Mouse (Mus musculus): ENCODE measurements at regions not wholly inside any gene's neighbourhood (a gene's known extent, or its start where the extent isn't known, plus 50 kb on each side); places are given as distances from the start of the nearest gene placed in this dataset.

- no peak overlapping the region for H3K9ac ChIP-seq (ENCODE audit: low read length)
- no peaks in the 10 kb centered on the region for H3K27me3 ChIP-seq (ENCODE audit: control insufficient read depth, insufficient read depth, low read length)
- ATAC-seq (ENCODE audit: low FRiP score, low TSS enrichment): no peak
- H3K9me3 ChIP-seq (ENCODE audit: control insufficient read depth, low read length): no peaks in the 10 kb centered on the region
- DNase-seq (ENCODE audit: low spot score): no peak
- H3K4me3 ChIP-seq (ENCODE audit: low read depth, low read length): no peak overlapping the region
- no peak overlapping the region for H3K27ac ChIP-seq (replicated peaks)
- no peak overlapping the region for H3K4me2 ChIP-seq (replicated peaks; ENCODE audit: low read depth)
- TF ChIP-seq EP300 (optimal IDR thresholded peaks at IDR 0.05) (no peak), CTCF (IDR thresholded peaks at IDR 0.05; ENCODE audit: low read depth) (no peak)
- no peaks in the 10 kb centered on the region for H3K36me3 ChIP-seq (ENCODE audit: control insufficient read depth, insufficient read depth, low read length)
- 24% methylated on average over 6 of the region's 6 CpGs for WGBS
- H3K4me1 ChIP-seq (replicated peaks; ENCODE audit: control insufficient read depth, insufficient read depth): no peaks in the 10 kb centered on the region
Measured at GRCm38 (mm10) chr12:68584786-68585523, 574.0 kb downstream of the Rps29 start.

GRCm38 (mm10) chr12:68579909-68580308 lies 579.1 kb downstream of the Rps29 start:
- Histone ChIP-seq H3K9me3 (ENCODE audit: control insufficient read depth, low read length) (no peaks in the 10 kb centered on the region), H3K36me3 (ENCODE audit: control insufficient read depth, insufficient read depth, low read length) (no peaks in the 10 kb centered on the region), H3K9ac (ENCODE audit: low read length) (no peak overlapping the region), H3K27me3 (ENCODE audit: control insufficient read depth, insufficient read depth, low read length) (no peaks in the 10 kb centered on the region), H3K4me3 (ENCODE audit: low read depth, low read length) (no peak overlapping the region), H3K4me1 (replicated peaks; ENCODE audit: control insufficient read depth, insufficient read depth) (no peaks in the 10 kb centered on the region), H3K27ac (replicated peaks) (no peak overlapping the region), H3K4me2 (replicated peaks; ENCODE audit: low read depth) (no peak overlapping the region)
- no peak for ATAC-seq (ENCODE audit: low FRiP score, low TSS enrichment)
- TF ChIP-seq EP300 (optimal IDR thresholded peaks at IDR 0.05) (no peak), CTCF (IDR thresholded peaks at IDR 0.05; ENCODE audit: low read depth) (no peak)
- WGBS: 56% methylated on average over 5 of the region's 5 CpGs
- no peak for DNase-seq (ENCODE audit: low spot score)

DNA sequence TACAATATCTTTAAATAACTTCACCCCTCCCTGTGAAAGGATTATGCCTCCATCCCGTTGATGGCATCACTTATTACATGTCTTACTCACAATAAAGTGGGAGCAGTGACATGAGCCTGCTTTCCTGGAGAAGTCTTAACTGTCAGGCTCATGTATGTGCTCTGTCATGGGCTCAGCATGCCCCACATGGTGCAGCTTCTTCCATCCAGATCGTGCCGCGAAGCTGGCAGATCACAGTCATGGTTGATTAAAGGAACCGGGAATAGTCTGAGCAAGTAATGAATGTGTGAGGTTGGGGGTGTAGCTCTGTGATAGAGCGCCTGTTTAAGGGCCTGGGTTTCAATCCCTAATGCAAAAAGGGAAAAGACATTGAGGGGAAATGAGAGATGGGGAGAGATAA lies 581.5 kb downstream of the Rps29 start:
- Histone ChIP-seq H3K4me2 (replicated peaks; ENCODE audit: low read depth) (no peak overlapping the region), H3K27ac (replicated peaks) (no peak overlapping the region), H3K4me3 (ENCODE audit: low read depth, low read length) (no peak overlapping the region), H3K27me3 (ENCODE audit: control insufficient read depth, insufficient read depth, low read length) (no peaks in the 10 kb centered on the region), H3K36me3 (ENCODE audit: control insufficient read depth, insufficient read depth, low read length) (no peaks in the 10 kb centered on the region), H3K9me3 (ENCODE audit: control insufficient read depth, low read length) (no peaks in the 10 kb centered on the region), H3K4me1 (replicated peaks; ENCODE audit: control insufficient read depth, insufficient read depth) (no peaks in the 10 kb centered on the region), H3K9ac (ENCODE audit: low read length) (no peak overlapping the region)
- ATAC-seq (ENCODE audit: low FRiP score, low TSS enrichment): no peak
- no peak for DNase-seq (ENCODE audit: low spot score)
- TF ChIP-seq EP300 (optimal IDR thresholded peaks at IDR 0.05) (no peak), CTCF (IDR thresholded peaks at IDR 0.05; ENCODE audit: low read depth) (no peak)
- 81% methylated on average over 6 of the region's 6 CpGs for WGBS

GRCm38 (mm10) chr12:68576855-68577254 lies 582.1 kb downstream of the Rps29 start:
- Histone ChIP-seq H3K27me3 (ENCODE audit: control insufficient read depth, insufficient read depth, low read length) (no peaks in the 10 kb centered on the region), H3K27ac (replicated peaks) (no peak overlapping the region), H3K4me1 (replicated peaks; ENCODE audit: control insufficient read depth, insufficient read depth) (no peaks in the 10 kb centered on the region), H3K4me3 (ENCODE audit: low read depth, low read length) (no peak overlapping the region), H3K36me3 (ENCODE audit: control insufficient read depth, insufficient read depth, low read length) (no peaks in the 10 kb centered on the region), H3K4me2 (replicated peaks; ENCODE audit: low read depth) (no peak overlapping the region), H3K9me3 (ENCODE audit: control insufficient read depth, low read length) (no peaks in the 10 kb centered on the region), H3K9ac (ENCODE audit: low read length) (no peak overlapping the region)
- DNase-seq (ENCODE audit: low spot score) (no peak), ATAC-seq (ENCODE audit: low FRiP score, low TSS enrichment) (no peak)
- 56% methylated on average over 7 of the region's 7 CpGs for WGBS
- no peak for TF ChIP-seq CTCF (IDR thresholded peaks at IDR 0.05; ENCODE audit: low read depth)
- no peak for TF ChIP-seq EP300 (optimal IDR thresholded peaks at IDR 0.05)

DNA sequence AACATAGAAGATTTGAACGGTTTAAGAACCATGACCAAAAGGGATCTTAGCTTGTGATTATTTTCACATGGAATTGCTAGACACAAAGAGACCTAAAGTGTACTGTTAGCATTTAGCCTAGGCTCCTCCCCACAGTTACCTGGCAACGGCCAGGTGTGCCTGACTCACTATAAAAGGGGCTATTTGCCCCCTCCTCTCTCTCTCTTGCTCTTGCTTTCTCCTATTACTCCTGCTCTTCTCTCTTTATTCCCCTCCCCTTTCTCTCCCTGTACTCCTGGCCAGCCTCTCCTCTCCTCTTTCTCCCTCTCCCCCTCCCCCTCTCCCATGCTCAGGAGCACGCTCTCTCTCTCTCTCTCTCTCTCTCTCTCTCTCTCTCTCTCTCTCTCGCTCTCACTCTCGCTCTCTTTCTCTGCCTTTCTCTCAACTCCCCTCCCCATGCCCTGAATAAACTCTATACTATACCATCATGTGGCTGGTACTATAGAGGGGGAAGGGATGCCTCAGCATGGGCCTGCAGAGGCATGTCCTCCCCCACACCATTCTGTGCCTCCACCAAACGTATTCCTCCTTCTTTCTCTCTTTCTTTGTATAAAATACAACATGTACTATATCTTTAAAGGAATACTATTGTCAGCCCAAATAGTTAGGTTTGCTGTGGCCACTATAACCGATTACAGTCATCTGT lies 603.9 kb downstream of the Rps29 start:
- no peaks in the 10 kb centered on the region for H3K4me1 ChIP-seq (replicated peaks; ENCODE audit: control insufficient read depth, insufficient read depth)
- H3K4me3 ChIP-seq (ENCODE audit: low read depth, low read length): no peak overlapping the region
- no peaks in the 10 kb centered on the region for H3K9me3 ChIP-seq (ENCODE audit: control insufficient read depth, low read length)
- no peak overlapping the region for H3K27ac ChIP-seq (replicated peaks)
- H3K27me3 ChIP-seq (ENCODE audit: control insufficient read depth, insufficient read depth, low read length): no peaks in the 10 kb centered on the region
- 53% methylated on average over 7 of the region's 7 CpGs for WGBS
- no peak for DNase-seq (ENCODE audit: low spot score)
- H3K9ac ChIP-seq (ENCODE audit: low read length): no peak overlapping the region
- no peak for TF ChIP-seq EP300 (optimal IDR thresholded peaks at IDR 0.05)
- no peak for TF ChIP-seq CTCF (IDR thresholded peaks at IDR 0.05; ENCODE audit: low read depth)
- no peaks in the 10 kb centered on the region for H3K36me3 ChIP-seq (ENCODE audit: control insufficient read depth, insufficient read depth, low read length)
- H3K4me2 ChIP-seq (replicated peaks; ENCODE audit: low read depth): no peak overlapping the region
- ATAC-seq (ENCODE audit: low FRiP score, low TSS enrichment): no peak

GRCm38 (mm10) chr12:68554292-68554691 lies 604.7 kb downstream of the Rps29 start:
- ATAC-seq (ENCODE audit: low FRiP score, low TSS enrichment) (no peak), DNase-seq (ENCODE audit: low spot score) (no peak)
- H3K36me3 ChIP-seq (ENCODE audit: control insufficient read depth, insufficient read depth, low read length): no peaks in the 10 kb centered on the region
- no peaks in the 10 kb centered on the region for H3K9me3 ChIP-seq (ENCODE audit: control insufficient read depth, low read length)
- H3K9ac ChIP-seq (ENCODE audit: low read length): no peak overlapping the region
- TF ChIP-seq CTCF (IDR thresholded peaks at IDR 0.05; ENCODE audit: low read depth) (no peak), EP300 (optimal IDR thresholded peaks at IDR 0.05) (no peak)
- no peaks in the 10 kb centered on the region for H3K27me3 ChIP-seq (ENCODE audit: control insufficient read depth, insufficient read depth, low read length)
- H3K4me1 ChIP-seq (replicated peaks; ENCODE audit: control insufficient read depth, insufficient read depth): no peaks in the 10 kb centered on the region
- H3K27ac ChIP-seq (replicated peaks): no peak overlapping the region
- H3K4me3 ChIP-seq (ENCODE audit: low read depth, low read length): no peak overlapping the region
- no peak overlapping the region for H3K4me2 ChIP-seq (replicated peaks; ENCODE audit: low read depth)
- WGBS: 54% methylated on average over 2 of the region's 2 CpGs

Measured in stomach, postnatal 0 days (tissue).